ENCODE assay signal across 9 mouse cellular contexts in the genomic region with DNA sequence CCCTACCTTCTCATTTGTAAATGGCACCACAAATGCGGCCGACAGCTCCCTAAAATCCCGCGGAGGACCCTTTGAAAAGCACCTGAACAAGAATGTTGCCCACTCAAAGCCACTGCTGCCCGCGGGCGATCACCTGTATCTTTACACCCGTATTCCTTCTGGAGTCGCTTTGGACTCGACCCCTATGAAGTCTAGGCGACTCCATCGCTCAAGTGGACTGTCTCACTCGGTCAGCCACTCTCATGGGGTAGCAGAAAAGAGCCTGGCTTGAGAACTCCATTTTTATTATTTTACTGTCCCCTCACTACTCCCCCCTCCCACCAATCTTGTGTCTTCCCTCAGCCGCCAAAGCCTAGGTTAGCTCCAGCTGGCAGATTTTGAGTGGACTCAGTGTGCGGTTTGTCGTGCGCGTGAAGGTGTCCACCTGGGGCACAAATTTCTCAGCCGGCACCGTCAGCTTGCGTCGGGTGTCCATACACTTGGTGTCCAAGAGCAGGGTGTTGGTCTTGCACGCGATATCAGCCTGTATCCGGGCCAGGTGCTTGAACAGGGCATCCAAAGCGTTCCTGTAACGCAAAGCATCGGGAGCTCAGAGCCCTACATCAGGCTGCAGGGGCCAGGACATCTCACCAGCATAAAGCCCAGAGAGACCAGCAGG. TPM values are rescaled to one million over a fixed set of nuclear protein-coding genes. Genes with fewer than 3 reads are reported as not detected.
DNase-seq lines count a peak whose midpoint lies in the region; ATAC-seq and TF ChIP-seq lines count a peak whose summit lies in the region.
"Had no signal": no experiment of that assay in that cellular context is flagged by ENCODE, and none has a peak within 500 bp of the region (broad histone marks: within the 10 kb centered on the region; RNA-seq: fewer than 3 reads in every experiment).

No protein-coding gene starts in this region.

- peaks cover 14% of the 10 kb centered on the region for H3K36me3 ChIP-seq in heart, embryonic 15.5 days
- peaks cover 8% of the 10 kb centered on the region for H3K36me3 ChIP-seq in hindbrain, embryonic 11.5 days (ENCODE audit: control insufficient read depth, insufficient read depth, low read length)
- peaks cover 3% of the 10 kb centered on the region for H3K36me3 ChIP-seq in midbrain, embryonic 11.5 days (ENCODE audit: control insufficient read depth, insufficient read depth, low read length)

- H3K27me3 ChIP-seq in heart, embryonic 15.5 days = peaks cover 29% of the 10 kb centered on the region
- peaks cover 8% of the 10 kb centered on the region for H3K27me3 ChIP-seq in hindbrain, embryonic 11.5 days (ENCODE audit: control insufficient read depth, insufficient read depth, low read length)
- H3K27me3 ChIP-seq in midbrain, embryonic 11.5 days (ENCODE audit: control insufficient read depth, insufficient read depth, low read length) = peaks cover 6% of the 10 kb centered on the region

- ATAC-seq in heart, embryonic 15.5 days (replicated peaks; ENCODE audit: insufficient number of reproducible peaks, insufficient read depth, low FRiP score, low read depth) = no peak
- peak; percentile 65 for ATAC-seq in hindbrain, embryonic 11.5 days (ENCODE audit: low FRiP score)
- peak; percentile 56 for ATAC-seq in midbrain, embryonic 11.5 days (ENCODE audit: low FRiP score)
- ATAC-seq in inflammation-experienced regulatory T-cells, adult 6 months = no peak

- H3K4me2 ChIP-seq in heart, embryonic 15.5 days = peak overlapping the region; percentile 91
- H3K4me2 ChIP-seq in hindbrain, embryonic 11.5 days (replicated peaks; ENCODE audit: low read depth, low read length) = 0 out of 2 replicates have a peak overlapping the region, but pooled peaks have one; percentile 9
- peak overlapping the region; percentile 94 for H3K4me2 ChIP-seq in midbrain, embryonic 11.5 days

- peaks cover 30% of the 10 kb centered on the region for H3K4me1 ChIP-seq in heart, embryonic 15.5 days (replicated peaks)
- H3K4me1 ChIP-seq in bone marrow macrophage, adult 2 months (ENCODE audit: control insufficient read depth, insufficient read depth, low read length) = peaks cover 7% of the 10 kb centered on the region
- no peaks in the 10 kb centered on the region for H3K4me1 ChIP-seq in hindbrain, embryonic 11.5 days (replicated peaks; ENCODE audit: control insufficient read depth, insufficient read depth, low read length)
- peaks cover 8% of the 10 kb centered on the region for H3K4me1 ChIP-seq in midbrain, embryonic 11.5 days (ENCODE audit: control insufficient read depth, insufficient read depth, low read length)

- H3K4me3 ChIP-seq in heart, embryonic 15.5 days = peak overlapping the region; percentile 98
- H3K4me3 ChIP-seq in bone marrow macrophage, adult 2 months (ENCODE audit: insufficient read depth, low read length) = no peak overlapping the region
- H3K4me3 ChIP-seq in hindbrain, embryonic 11.5 days (ENCODE audit: low read depth, low read length) = peak overlapping the region; percentile 92
- peak overlapping the region; percentile 73 for H3K4me3 ChIP-seq in midbrain, embryonic 11.5 days (ENCODE audit: low read depth, low read length)

- no peak for DNase-seq in heart, adult 8-10 months (ENCODE audit: low spot score)
- DNase-seq in hindbrain, embryonic 11.5 days (ENCODE audit: low spot score) = no peak
- DNase-seq in midbrain, embryonic 11.5 days (ENCODE audit: low spot score, missing footprints) = no peak
- DNase-seq in B cell, adult 2 months = no peak
- DNase-seq in retina, embryonic 14.5 days (ENCODE audit: low spot score) = no peak

- peak overlapping the region; percentile 44 for H3K9ac ChIP-seq in heart, embryonic 15.5 days
- no peak overlapping the region for H3K9ac ChIP-seq in hindbrain, embryonic 11.5 days (ENCODE audit: low read depth, low read length)
- peak overlapping the region; percentile 4; the same call in 1 of the 2 replicates for H3K9ac ChIP-seq in midbrain, embryonic 11.5 days (ENCODE audit: low read length)

- 0 out of 2 replicates have a peak, but pooled peaks have one; percentile 34 for TF ChIP-seq POLR2A in bone marrow macrophage, adult 2 months (IDR thresholded peaks at IDR 0.05; ENCODE audit: borderline replicate concordance, low read depth, low read length)

- H3K27ac ChIP-seq in heart, embryonic 15.5 days = no peak overlapping the region
- H3K27ac ChIP-seq in bone marrow macrophage, adult 2 months (ENCODE audit: insufficient read depth, low read depth, low read length) = no peak overlapping the region
- H3K27ac ChIP-seq in hindbrain, embryonic 11.5 days (ENCODE audit: low read depth, low read length) = no peak overlapping the region
- no peak overlapping the region for H3K27ac ChIP-seq in midbrain, embryonic 11.5 days (ENCODE audit: low read depth, low read length)

- peak; percentile 8; the same call in 1 of the 2 replicates for TF ChIP-seq CTCF in bone marrow macrophage, adult 2 months (IDR thresholded peaks at IDR 0.05; ENCODE audit: low read depth, low read length)

- no peaks in the 10 kb centered on the region for H3K9me3 ChIP-seq in heart, embryonic 15.5 days (replicated peaks)
- H3K9me3 ChIP-seq in hindbrain, embryonic 11.5 days (ENCODE audit: control insufficient read depth, low read length) = no peaks in the 10 kb centered on the region
- no peaks in the 10 kb centered on the region for H3K9me3 ChIP-seq in midbrain, embryonic 11.5 days (ENCODE audit: control insufficient read depth, low read length)

- 50% methylated on average over 28 of the region's 28 CpGs for WGBS in heart, embryonic 15.5 days
- WGBS in hindbrain, embryonic 11.5 days = 56% methylated on average over 28 of the region's 28 CpGs
- 54% methylated on average over 28 of the region's 28 CpGs for WGBS in midbrain, embryonic 11.5 days

RNA-seq across cellular contexts. Expression of gene Adprhl2, which starts 0.5 kb away (rescaled TPM):
- polyA plus RNA-seq in heart, embryonic 15.5 days (2015; fragmentation: Nextera tagmentation; extraction: Ambion mirVana) = 30.4 and 44.9 TPM in 2 replicates
- 10 to 100 TPM; 12.7 to 14.4 (median 13.5) TPM for total RNA-seq in heart, adult 8-10 months (2022)
- 16.1 and 16.9 TPM in 2 replicates for polyA plus RNA-seq in bone marrow macrophage, adult 2 months (2012; ENCODE audit: insufficient read depth, insufficient read length, missing spikeins)
- 39.2 and 39.3 TPM in 2 replicates for polyA plus RNA-seq in hindbrain, embryonic 11.5 days (2014; fragmentation: Nextera tagmentation; extraction: Ambion mirVana)
- 36.4 and 45.0 TPM in 2 replicates for polyA plus RNA-seq in midbrain, embryonic 11.5 days (2014; fragmentation: Nextera tagmentation; extraction: Ambion mirVana)
- 10 to 100 TPM; 15.9 to 22.5 (median 22.1) TPM for polyA plus RNA-seq in inflammation-experienced regulatory T-cells, adult 6 months (2017; shearing (Covaris generic))

RNA-seq across cellular contexts. Expression of gene Tekt2, which starts 3.5 kb away (rescaled TPM):
- 1.1 and 2.4 TPM in 2 replicates for polyA plus RNA-seq in heart, embryonic 15.5 days (2015; fragmentation: Nextera tagmentation; extraction: Ambion mirVana)
- under 1 TPM in 2 of 4 experiments, not detected in 2; 0.47 to 0.95 TPM for total RNA-seq in heart, adult 8-10 months (2022)
- 0.86 and 1.2 TPM in 2 replicates for polyA plus RNA-seq in bone marrow macrophage, adult 2 months (2012; ENCODE audit: insufficient read depth, insufficient read length, missing spikeins)
- 3.0 and 3.8 TPM in 2 replicates for polyA plus RNA-seq in hindbrain, embryonic 11.5 days (2014; fragmentation: Nextera tagmentation; extraction: Ambion mirVana)
- polyA plus RNA-seq in midbrain, embryonic 11.5 days (2014; fragmentation: Nextera tagmentation; extraction: Ambion mirVana) = 1.8 and 2.2 TPM in 2 replicates
- not detected for polyA plus RNA-seq in inflammation-experienced regulatory T-cells, adult 6 months (2017; shearing (Covaris generic))
- total RNA-seq: hematopoietic stem cell, adult 5-6 weeks had no signal

RNA-seq across cellular contexts. Expression of gene Col8a2, which starts 35.4 kb away (rescaled TPM):
- 5.2 and 10.9 TPM in 2 replicates for polyA plus RNA-seq in heart, embryonic 15.5 days (2015; fragmentation: Nextera tagmentation; extraction: Ambion mirVana)
- under 1 TPM; 0.35 to 0.91 (median 0.46) TPM for total RNA-seq in heart, adult 8-10 months (2022)
- polyA plus RNA-seq in bone marrow macrophage, adult 2 months (2012; ENCODE audit: insufficient read depth, insufficient read length, missing spikeins) = not detected in 2 replicates
- 15.6 and 17.4 TPM in 2 replicates for polyA plus RNA-seq in hindbrain, embryonic 11.5 days (2014; fragmentation: Nextera tagmentation; extraction: Ambion mirVana)
- polyA plus RNA-seq in midbrain, embryonic 11.5 days (2014; fragmentation: Nextera tagmentation; extraction: Ambion mirVana) = 9.1 and 9.5 TPM in 2 replicates
- polyA plus RNA-seq in inflammation-experienced regulatory T-cells, adult 6 months (2017; shearing (Covaris generic)) = not detected
- total RNA-seq: hematopoietic stem cell, adult 5-6 weeks had no signal

RNA-seq across cellular contexts. Expression of gene Trappc3, which starts 59.9 kb away (rescaled TPM):
- 73.1 and 77.6 TPM in 2 replicates for polyA plus RNA-seq in heart, embryonic 15.5 days (2015; fragmentation: Nextera tagmentation; extraction: Ambion mirVana)
- total RNA-seq in heart, adult 8-10 months (2022) = 10 to 100 TPM; 45.4 to 56.5 (median 51.6) TPM
- 69.6 and 79.6 TPM in 2 replicates for polyA plus RNA-seq in bone marrow macrophage, adult 2 months (2012; ENCODE audit: insufficient read depth, insufficient read length, missing spikeins)
- polyA plus RNA-seq in hindbrain, embryonic 11.5 days (2014; fragmentation: Nextera tagmentation; extraction: Ambion mirVana) = 17.8 and 39.1 TPM in 2 replicates
- 37.1 and 38.9 TPM in 2 replicates for polyA plus RNA-seq in midbrain, embryonic 11.5 days (2014; fragmentation: Nextera tagmentation; extraction: Ambion mirVana)
- 10 to 100 TPM; 55.8 to 71.3 (median 70.8) TPM for polyA plus RNA-seq in inflammation-experienced regulatory T-cells, adult 6 months (2017; shearing (Covaris generic))

Comparison
In these comparisons a context has a peak if more than half of its experiments do, and no peak if none do; other contexts are left out.
1. ATAC-seq: peak in hindbrain, embryonic 11.5 days (single experiment) and midbrain, embryonic 11.5 days (single experiment); none in heart, embryonic 15.5 days (single experiment) and inflammation-experienced regulatory T-cells, adult 6 months (single experiment).
2. H3K4me2 ChIP-seq: peak in every context shown above with its lines; median percentile 94 in midbrain, embryonic 11.5 days; 91 in heart, embryonic 15.5 days; 9 in hindbrain, embryonic 11.5 days.